ENCODE assay signal across 10 mouse cellular contexts in genomic region chr13:51917658-51918057, GRCm38 (mm10).
DNase-seq lines count a peak whose midpoint lies in the region; ATAC-seq and TF ChIP-seq lines count a peak whose summit lies in the region.
"Had no signal": no experiment of that assay in that cellular context is flagged by ENCODE, and none has a peak within 500 bp of the region (broad histone marks: within the 10 kb centered on the region; RNA-seq: fewer than 3 reads in every experiment).

No protein-coding gene starts in this region.

- peaks cover 62% of the 10 kb centered on the region for H3K4me1 ChIP-seq in hindbrain, embryonic 10.5 days (replicated peaks)
- H3K4me1 ChIP-seq in midbrain, embryonic 15.5 days, result peaks cover 44% of the 10 kb centered on the region
- no peaks in the 10 kb centered on the region for H3K4me1 ChIP-seq in lung, adult 2 months (ENCODE audit: control insufficient read depth, insufficient read depth, low read length)

- H3K9me3 ChIP-seq in hindbrain, embryonic 10.5 days, result no peaks in the 10 kb centered on the region
- H3K9me3 ChIP-seq in midbrain, embryonic 15.5 days, result no peaks in the 10 kb centered on the region

- H3K36me3 ChIP-seq in hindbrain, embryonic 10.5 days, result no peaks in the 10 kb centered on the region
- no peaks in the 10 kb centered on the region for H3K36me3 ChIP-seq in midbrain, embryonic 15.5 days (replicated peaks)

- WGBS in hindbrain, embryonic 10.5 days, result 29% methylated on average over 7 of the region's 7 CpGs
- WGBS in midbrain, embryonic 15.5 days, result 28% methylated on average over 7 of the region's 7 CpGs
- WGBS in lung, adult 2 months, result 65% methylated on average over 7 of the region's 7 CpGs

- no peak overlapping the region for H3K9ac ChIP-seq in midbrain, embryonic 15.5 days

- TF ChIP-seq POLR2A in lung, adult 2 months (IDR thresholded peaks at IDR 0.05; ENCODE audit: borderline replicate concordance, extremely low read depth, low read depth, low read length), result no peak

- ATAC-seq in midbrain, embryonic 15.5 days (replicated peaks), result peak; percentile 9; the same call in 1 of the 2 replicates
- ATAC-seq in inflammation-experienced regulatory T-cells, adult 6 months, result no peak

- TF ChIP-seq CTCF in lung, adult 2 months (IDR thresholded peaks at IDR 0.05; ENCODE audit: insufficient read depth, low read length), result no peak

- peaks cover 93% of the 10 kb centered on the region for H3K27me3 ChIP-seq in hindbrain, embryonic 10.5 days (ENCODE audit: insufficient read depth, poor library complexity, severe bottlenecking)
- peaks cover 15% of the 10 kb centered on the region for H3K27me3 ChIP-seq in midbrain, embryonic 15.5 days (replicated peaks)

- H3K4me2 ChIP-seq in midbrain, embryonic 15.5 days, result no peak overlapping the region

- no peak overlapping the region for H3K4me3 ChIP-seq in hindbrain, embryonic 10.5 days
- H3K4me3 ChIP-seq in midbrain, embryonic 15.5 days, result no peak overlapping the region
- no peak overlapping the region for H3K4me3 ChIP-seq in lung, adult 2 months (replicated peaks; ENCODE audit: extremely low read depth, low read depth, low read length)

- H3K27ac ChIP-seq in hindbrain, embryonic 10.5 days, result peak overlapping the region; percentile 88
- H3K27ac ChIP-seq in midbrain, embryonic 15.5 days, result peak overlapping the region; percentile 60

- DNase-seq in MN1 (ENCODE audit: low spot score), result peak; percentile 49
- peak; percentile 82 to 90 for DNase-seq in cerebellum, postnatal 10 days
- peak; percentile 57 for DNase-seq in hindbrain, embryonic 10.5 days (ENCODE audit: low spot score)
- no peak for DNase-seq in gastrocnemius, postnatal 10 days
- no peak for DNase-seq in adrenal gland, adult (ENCODE audit: inconsistent age in 2 of 2, low spot score in 1 of 2)
- no peak for DNase-seq in lung, adult 2 months
- DNase-seq: adrenal gland, adult 2 months; kidney, adult 11 months had no signal

Comparison
In these comparisons a context has a peak if more than half of its experiments do, and no peak if none do; other contexts are left out.
1. DNase-seq: peak in MN1 (single experiment), cerebellum, postnatal 10 days (2 of 2) and hindbrain, embryonic 10.5 days (single experiment); none in gastrocnemius, postnatal 10 days (single experiment), adrenal gland, adult (0 of 2) and lung, adult 2 months (single experiment).